Mouse (Mus musculus): ENCODE results near the gene Zfp800. TPM values are rescaled to one million over a fixed set of nuclear protein-coding genes. Genes with fewer than 3 reads are reported as not detected.

Gene Zfp800
- total and polyA plus RNA-seq, 2 experiments from 2014 or later, result 16.5 to 22.1 TPM

GRCm38 (mm10) chr6:28398726-28399125, 921 bp upstream of the Zfp800 start:
- no peak overlapping the region for H3K9ac ChIP-seq
- H3K4me3 ChIP-seq (ENCODE audit: low read depth, low read length), result no peak overlapping the region
- no peaks in the 10 kb centered on the region for H3K36me3 ChIP-seq (ENCODE audit: insufficient read depth)
- H3K4me2 ChIP-seq (ENCODE audit: low read depth), result no peak overlapping the region
- H3K9me3 ChIP-seq (ENCODE audit: low read length), result no peaks in the 10 kb centered on the region
- H3K27me3 ChIP-seq (ENCODE audit: insufficient read depth, low read length), result no peaks in the 10 kb centered on the region
- ATAC-seq (no peak), DNase-seq (no peak)
- no peak overlapping the region for H3K27ac ChIP-seq (ENCODE audit: low read depth, low read length)
- H3K4me1 ChIP-seq (ENCODE audit: insufficient read depth), result peaks cover 10% of the 10 kb centered on the region; the same call in 1 of the 2 replicates
- WGBS, result 80% methylated on average over 3 of the region's 3 CpGs
- peak; percentile 41 for TF ChIP-seq CTCF (IDR thresholded peaks at IDR 0.05; ENCODE audit: low read depth)

- H3K36me3 ChIP-seq (ENCODE audit: insufficient read depth), result no peaks in the 10 kb centered on the region
- peak; percentile 67 for DNase-seq
- H3K9ac ChIP-seq, result peak overlapping the region; percentile 56; the same call in 1 of the 2 replicates
- no peaks in the 10 kb centered on the region for H3K27me3 ChIP-seq (ENCODE audit: insufficient read depth, low read length)
- H3K4me1 ChIP-seq (ENCODE audit: insufficient read depth), result peaks cover 10% of the 10 kb centered on the region; the same call in 1 of the 2 replicates
- H3K9me3 ChIP-seq (ENCODE audit: low read length), result no peaks in the 10 kb centered on the region
- ATAC-seq, result peak; percentile 73
- H3K27ac ChIP-seq (ENCODE audit: low read depth, low read length), result no peak overlapping the region
- 1% methylated on average over 19 of the region's 19 CpGs for WGBS
- H3K4me2 ChIP-seq (ENCODE audit: low read depth), result peak overlapping the region; percentile 89
- peak overlapping the region; percentile 45 for H3K4me3 ChIP-seq (ENCODE audit: low read depth, low read length)
- no peak for TF ChIP-seq CTCF (IDR thresholded peaks at IDR 0.05; ENCODE audit: low read depth)
Observed at GRCm38 (mm10) chr6:28396853-28397457, 850 bp downstream of the Zfp800 start.

- no peaks in the 10 kb centered on the region for H3K36me3 ChIP-seq (ENCODE audit: insufficient read depth)
- H3K4me1 ChIP-seq (ENCODE audit: insufficient read depth), result peaks cover 10% of the 10 kb centered on the region; the same call in 1 of the 2 replicates
- DNase-seq, result peak; percentile 6
- peak overlapping the region; percentile 89 for H3K4me2 ChIP-seq (ENCODE audit: low read depth)
- 0 out of 2 replicates have a peak overlapping the region, but pooled peaks have one; percentile 56 for H3K9ac ChIP-seq
- no peak for ATAC-seq
- H3K9me3 ChIP-seq (ENCODE audit: low read length), result no peaks in the 10 kb centered on the region
- H3K4me3 ChIP-seq (ENCODE audit: low read depth, low read length), result peak overlapping the region; percentile 45
- TF ChIP-seq CTCF (IDR thresholded peaks at IDR 0.05; ENCODE audit: low read depth), result no peak
- H3K27me3 ChIP-seq (ENCODE audit: insufficient read depth, low read length), result no peaks in the 10 kb centered on the region
- 16% methylated on average over 15 of the region's 15 CpGs for WGBS
- H3K27ac ChIP-seq (ENCODE audit: low read depth, low read length), result no peak overlapping the region
Observed at GRCm38 (mm10) chr6:28396051-28396852, 1.6 kb downstream of the Zfp800 start.

GRCm38 (mm10) chr6:28389038-28389437, 8.8 kb downstream of the Zfp800 start:
- DNase-seq, result no peak
- Histone ChIP-seq H3K36me3 (ENCODE audit: insufficient read depth) (no peaks in the 10 kb centered on the region), H3K9me3 (ENCODE audit: low read length) (no peaks in the 10 kb centered on the region), H3K27ac (ENCODE audit: low read depth, low read length) (no peak overlapping the region), H3K27me3 (ENCODE audit: insufficient read depth, low read length) (no peaks in the 10 kb centered on the region), H3K4me2 (ENCODE audit: low read depth) (no peak overlapping the region), H3K9ac (no peak overlapping the region), H3K4me3 (ENCODE audit: low read depth, low read length) (no peak overlapping the region), H3K4me1 (ENCODE audit: insufficient read depth) (no peaks in the 10 kb centered on the region)
- 91% methylated on average over 3 of the region's 3 CpGs for WGBS
- TF ChIP-seq CTCF (IDR thresholded peaks at IDR 0.05; ENCODE audit: low read depth), result no peak
- no peak for ATAC-seq

GRCm38 (mm10) chr6:28385169-28385568, 12.6 kb downstream of the Zfp800 start:
- Histone ChIP-seq H3K4me2 (ENCODE audit: low read depth) (no peak overlapping the region), H3K27ac (ENCODE audit: low read depth, low read length) (no peak overlapping the region), H3K27me3 (ENCODE audit: insufficient read depth, low read length) (no peaks in the 10 kb centered on the region), H3K9ac (no peak overlapping the region), H3K4me1 (ENCODE audit: insufficient read depth) (no peaks in the 10 kb centered on the region), H3K4me3 (ENCODE audit: low read depth, low read length) (no peak overlapping the region), H3K9me3 (ENCODE audit: low read length) (no peaks in the 10 kb centered on the region), H3K36me3 (ENCODE audit: insufficient read depth) (no peaks in the 10 kb centered on the region)
- no peak for DNase-seq
- no peak for ATAC-seq
- no peak for TF ChIP-seq CTCF (IDR thresholded peaks at IDR 0.05; ENCODE audit: low read depth)
- 87% methylated on average over 3 of the region's 3 CpGs for WGBS

- no peak for ATAC-seq
- H3K9ac ChIP-seq, result no peak overlapping the region
- H3K9me3 ChIP-seq (ENCODE audit: low read length), result no peaks in the 10 kb centered on the region
- peak; percentile 33; the same call in 1 of the 2 replicates for TF ChIP-seq CTCF (IDR thresholded peaks at IDR 0.05; ENCODE audit: low read depth)
- no peaks in the 10 kb centered on the region for H3K4me1 ChIP-seq (ENCODE audit: insufficient read depth)
- no peak overlapping the region for H3K4me3 ChIP-seq (ENCODE audit: low read depth, low read length)
- no peaks in the 10 kb centered on the region for H3K36me3 ChIP-seq (ENCODE audit: insufficient read depth)
- no peak overlapping the region for H3K4me2 ChIP-seq (ENCODE audit: low read depth)
- DNase-seq, result peak; percentile 14
- H3K27ac ChIP-seq (ENCODE audit: low read depth, low read length), result no peak overlapping the region
- 54% methylated on average over 4 of the region's 4 CpGs for WGBS
- no peaks in the 10 kb centered on the region for H3K27me3 ChIP-seq (ENCODE audit: insufficient read depth, low read length)
Observed at GRCm38 (mm10) chr6:28381983-28382382, 15.8 kb downstream of the Zfp800 start.
